Mouse (Mus musculus) cortical plate, adult 2 months (tissue): ENCODE data around the gene Def6.

Source experiments
- CTCF ChIP-seq: fragments of 200-500 bp; IDR thresholded peaks from 2 replicates; pipeline ENCODE4 v1.5.1; 2011; ENCODE audit warnings: mild to moderate bottlenecking, control low read depth, low read length; ENCODE audit not compliant: insufficient read depth; ENCODE audit errors: extremely low read depth
- POLR2A ChIP-seq: fragments of 200-500 bp; IDR thresholded peaks from 2 replicates; pipeline ENCODE4 v1.6.1; 2011; ENCODE audit warnings: mild to moderate bottlenecking, low read length, control low read depth; ENCODE audit not compliant: insufficient read depth; ENCODE audit errors: extremely low read depth

GRCm38 (mm10) chr17:28230486-28230885 lies 22.9 kb downstream of the Def6 start:
- no peak for TF ChIP-seq CTCF
- no peak for TF ChIP-seq POLR2A
